Mouse (Mus musculus): ENCODE results near the gene Rpl28. TPM values are rescaled to one million over a fixed set of nuclear protein-coding genes. Genes with fewer than 3 reads are reported as not detected.

Gene Rpl28
- total and polyA plus RNA-seq, 3 experiments, result 269 to 2,603 (median 526) TPM

- H3K4me1 ChIP-seq (ENCODE audit: control insufficient read depth in 1 of 2, insufficient read depth in 2 of 2), result peaks cover 9 to 36% of the 10 kb centered on the region in 2 experiments
- no peak within 1 kb of the TSS for H3K4me3 ChIP-seq (replicated peaks in 1 of 3; ENCODE audit: low read depth in 2 of 3, low read length in 2 of 3, poor library complexity in 1 of 3)
- H3K9me3 ChIP-seq (replicated peaks; ENCODE audit: low read length), result no peaks in the 10 kb centered on the region
- H3K79me2 ChIP-seq (replicated peaks; ENCODE audit: control insufficient read depth, extremely low read depth, insufficient read depth, poor library complexity, severe bottlenecking), result no peaks in the 10 kb centered on the region
- H3K4me2 ChIP-seq (ENCODE audit: insufficient read depth, low read depth, poor library complexity, severe bottlenecking), result no peak within 1 kb of the TSS
- no peak for DNase-seq (ENCODE audit: extremely low read depth)
- peaks cover 3% of the 10 kb centered on the region for H3K27me3 ChIP-seq (replicated peaks)
- in situ Hi-C loops (cut with MboI; ENCODE audit: low pct_ligation_motif_present, low pct_unique_long_range_greater_than_20kb, low sequenced_read_pairs) (loop anchor here (5.0 to 10.0 kb wide), 3 partner anchors 35 to 158 kb away; no protein-coding TSS in a partner anchor), dilution Hi-C loops (cut with MboI; ENCODE audit: extremely low pct_ligation_motif_present, extremely low pct_unique_long_range_greater_than_20kb, low sequenced_read_pairs) (no loop called here)
- H3K36me3 ChIP-seq (replicated peaks in 1 of 2; ENCODE audit: control insufficient read depth in 1 of 2, insufficient read depth in 1 of 2, low read length in 1 of 2), result peaks cover 4 to 22% of the 10 kb centered on the region in 2 experiments
- no peak within 1 kb of the TSS for H3K9ac ChIP-seq (ENCODE audit: insufficient read depth, low read depth)
- H3K27ac ChIP-seq (ENCODE audit: insufficient read depth, low read depth), result no peak within 1 kb of the TSS
- TF ChIP-seq KAT2A (IDR thresholded peaks at IDR 0.05; ENCODE audit: insufficient replicate concordance, low read length) (no peak), MYC (IDR thresholded peaks at IDR 0.05; ENCODE audit: low read depth, low read length) (no peak), RCOR1 (conservative IDR thresholded peaks at IDR 0.05; ENCODE audit: low read depth, low read length) (no peak), MEF2A (IDR thresholded peaks at IDR 0.05; ENCODE audit: borderline replicate concordance, low read depth, low read length) (no peak), E2F4 (IDR thresholded peaks at IDR 0.05; ENCODE audit: insufficient replicate concordance, low read depth, low read length) (no peak)
Observed at GRCm38 (mm10) chr7:4782759-4783158, 9.9 kb upstream of the Rpl28 start, which contains the start of the genes Il11 and Tmem190. Il11 (minus strand) TSS chr7:4782859. Tmem190 (plus strand) TSS chr7:4782937.

GRCm38 (mm10) chr7:4783667-4784268 is 8.9 kb upstream of the Rpl28 start:
- DNase-seq (ENCODE audit: extremely low read depth), result no peak
- no peak for TF ChIP-seq POLR2A (IDR thresholded peaks at IDR 0.05; ENCODE audit: low read depth, low read length)
- H3K27ac ChIP-seq (ENCODE audit: insufficient read depth, low read depth), result no peak overlapping the region
- H3K79me2 ChIP-seq (replicated peaks; ENCODE audit: control insufficient read depth, extremely low read depth, insufficient read depth, poor library complexity, severe bottlenecking), result no peaks in the 10 kb centered on the region
- no peaks in the 10 kb centered on the region for H3K9me3 ChIP-seq (replicated peaks; ENCODE audit: low read length)
- H3K9ac ChIP-seq (ENCODE audit: insufficient read depth, low read depth), result no peak overlapping the region
- no peaks in the 10 kb centered on the region for H3K27me3 ChIP-seq (replicated peaks)
- no peak overlapping the region for H3K4me3 ChIP-seq (replicated peaks in 1 of 3; ENCODE audit: low read depth in 2 of 3, low read length in 2 of 3, poor library complexity in 1 of 3)
- dilution Hi-C loops (cut with MboI; ENCODE audit: extremely low pct_ligation_motif_present, extremely low pct_unique_long_range_greater_than_20kb, low sequenced_read_pairs), result no loop called here
- in situ Hi-C loops (cut with MboI; ENCODE audit: low pct_ligation_motif_present, low pct_unique_long_range_greater_than_20kb, low sequenced_read_pairs), result loop anchor here (5.0 to 10.0 kb wide), 3 partner anchors 36 to 159 kb away; no protein-coding TSS in a partner anchor
- peaks cover 9 to 36% of the 10 kb centered on the region in 2 experiments for H3K4me1 ChIP-seq (ENCODE audit: control insufficient read depth in 1 of 2, insufficient read depth in 2 of 2)
- no peak overlapping the region for H3K4me2 ChIP-seq (ENCODE audit: insufficient read depth, low read depth, poor library complexity, severe bottlenecking)
- peaks cover 4 to 22% of the 10 kb centered on the region in 2 experiments for H3K36me3 ChIP-seq (replicated peaks in 1 of 2; ENCODE audit: control insufficient read depth in 1 of 2, insufficient read depth in 1 of 2, low read length in 1 of 2)

GRCm38 (mm10) chr7:4788499-4789435 is 3.9 kb upstream of the Rpl28 start:
- peaks cover 3% of the 10 kb centered on the region for H3K27me3 ChIP-seq (replicated peaks)
- in situ Hi-C loops (cut with MboI; ENCODE audit: low pct_ligation_motif_present, low pct_unique_long_range_greater_than_20kb, low sequenced_read_pairs) (loop anchor here (10.0 kb wide), 2 partner anchors 84 to 164 kb away; no protein-coding TSS in a partner anchor), dilution Hi-C loops (cut with MboI; ENCODE audit: extremely low pct_ligation_motif_present, extremely low pct_unique_long_range_greater_than_20kb, low sequenced_read_pairs) (no loop called here)
- peaks cover 9% of the 10 kb centered on the region for H3K79me2 ChIP-seq (replicated peaks; ENCODE audit: control insufficient read depth, extremely low read depth, insufficient read depth, poor library complexity, severe bottlenecking)
- peaks cover 0 to 19% of the 10 kb centered on the region in 2 experiments; a peak in 2 of 4 replicates for H3K4me1 ChIP-seq (ENCODE audit: control insufficient read depth in 1 of 2, insufficient read depth in 2 of 2)
- peak overlapping the region; percentile 48 to 87 (median 66) for H3K4me3 ChIP-seq (replicated peaks in 1 of 3; ENCODE audit: low read depth in 2 of 3, low read length in 2 of 3, poor library complexity in 1 of 3)
- H3K27ac ChIP-seq (ENCODE audit: insufficient read depth, low read depth), result peak overlapping the region; percentile 79
- peak; percentile 67 for DNase-seq (ENCODE audit: extremely low read depth)
- H3K36me3 ChIP-seq (replicated peaks in 1 of 2; ENCODE audit: control insufficient read depth in 1 of 2, insufficient read depth in 1 of 2, low read length in 1 of 2), result peaks cover 6 to 23% of the 10 kb centered on the region in 2 experiments
- no peaks in the 10 kb centered on the region for H3K9me3 ChIP-seq (replicated peaks; ENCODE audit: low read length)
- H3K9ac ChIP-seq (ENCODE audit: insufficient read depth, low read depth), result peak overlapping the region; percentile 73
- peak overlapping the region; percentile 83 for H3K4me2 ChIP-seq (ENCODE audit: insufficient read depth, low read depth, poor library complexity, severe bottlenecking)
- TF ChIP-seq PAX5 (IDR thresholded peaks at IDR 0.05; ENCODE audit: low read length), result no peak
- TF ChIP-seq POLR2A (IDR thresholded peaks at IDR 0.05; ENCODE audit: low read depth, low read length), result peak; percentile 61
- TF ChIP-seq UBTF (IDR thresholded peaks at IDR 0.05; ENCODE audit: low read depth, low read length), result peak; percentile 97
- peak; percentile 64; the same call in 1 of the 2 replicates for TF ChIP-seq NELFE (IDR thresholded peaks at IDR 0.05; ENCODE audit: low read depth, low read length)
- TF ChIP-seq RAD21 (IDR thresholded peaks at IDR 0.05; ENCODE audit: low read depth, low read length), result no peak; the same call in 1 of the 2 replicates
- TF ChIP-seq SMC3 (IDR thresholded peaks at IDR 0.05; ENCODE audit: low read depth, low read length), result no peak; the same call in 1 of the 2 replicates
- TF ChIP-seq POLR2AphosphoS2 (IDR thresholded peaks at IDR 0.05; ENCODE audit: low read depth, low read length), result peak; percentile 36; the same call in 1 of the 2 replicates
- TF ChIP-seq ZNF384 (IDR thresholded peaks at IDR 0.05; ENCODE audit: low read depth, low read length), result no peak
- TF ChIP-seq RCOR1 (conservative IDR thresholded peaks at IDR 0.05; ENCODE audit: low read depth, low read length), result peak; percentile 12; the same call in 1 of the 2 replicates
- no peak; the same call in 1 of the 2 replicates for TF ChIP-seq CHD2 (IDR thresholded peaks at IDR 0.05; ENCODE audit: low read length)
- no peak for TF ChIP-seq ZC3H11A (IDR thresholded peaks at IDR 0.05; ENCODE audit: low read depth, low read length)
- peak; percentile 50; the same call in 1 of the 2 replicates for TF ChIP-seq NRF1 (IDR thresholded peaks at IDR 0.05; ENCODE audit: low read depth, low read length)
- TF ChIP-seq BHLHE40 (IDR thresholded peaks at IDR 0.05; ENCODE audit: low read depth, low read length), result peak; percentile 86
- TF ChIP-seq KAT2A (IDR thresholded peaks at IDR 0.05; ENCODE audit: insufficient replicate concordance, low read length), result no peak
- TF ChIP-seq MAFK (IDR thresholded peaks at IDR 0.05; ENCODE audit: insufficient replicate concordance, low read length), result no peak
- TF ChIP-seq ZKSCAN1 (IDR thresholded peaks at IDR 0.05; ENCODE audit: borderline replicate concordance, low read depth, low read length), result no peak
- TF ChIP-seq MAX (IDR thresholded peaks at IDR 0.05; ENCODE audit: low read length), result peak; percentile 97
- no peak for TF ChIP-seq EP300 (IDR thresholded peaks at IDR 0.05; ENCODE audit: low read length)

All from CH12.LX (cell line).